Mouse (Mus musculus) cerebellum, adult 11-12 months (tissue): ENCODE measurements around the gene Gm10722.
"Not testable (repeated sequence)": the region's sequence is repeated elsewhere in the genome, so short reads cannot be mapped to it uniquely, and the experiment has no call there.

Experiments used
- DNase-seq: peaks from one replicate; pipeline ENCODE4 v3.0.0; 2022

Gene Gm10722

DNA sequence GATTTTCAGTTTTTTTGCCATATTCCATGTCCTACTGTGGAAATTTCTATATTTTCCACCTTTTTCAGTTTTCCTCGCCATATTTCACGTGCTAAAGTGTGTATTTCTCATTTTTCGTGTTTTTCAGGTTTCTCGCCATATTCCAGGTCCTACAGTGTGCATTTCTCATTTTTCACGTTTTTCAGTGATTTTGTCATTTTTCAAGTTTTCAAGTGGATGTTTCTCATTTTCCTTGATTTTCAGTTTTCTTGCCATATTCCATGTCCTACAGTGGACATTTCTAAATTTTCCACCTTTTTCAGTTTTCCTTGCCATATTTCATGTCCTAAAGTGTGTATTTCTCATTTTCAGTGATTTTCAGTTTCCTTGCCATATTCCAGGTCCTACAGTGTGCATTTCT is 25.4 kb downstream of the Gm10722 start:
- not testable (repeated sequence) for DNase-seq

DNA sequence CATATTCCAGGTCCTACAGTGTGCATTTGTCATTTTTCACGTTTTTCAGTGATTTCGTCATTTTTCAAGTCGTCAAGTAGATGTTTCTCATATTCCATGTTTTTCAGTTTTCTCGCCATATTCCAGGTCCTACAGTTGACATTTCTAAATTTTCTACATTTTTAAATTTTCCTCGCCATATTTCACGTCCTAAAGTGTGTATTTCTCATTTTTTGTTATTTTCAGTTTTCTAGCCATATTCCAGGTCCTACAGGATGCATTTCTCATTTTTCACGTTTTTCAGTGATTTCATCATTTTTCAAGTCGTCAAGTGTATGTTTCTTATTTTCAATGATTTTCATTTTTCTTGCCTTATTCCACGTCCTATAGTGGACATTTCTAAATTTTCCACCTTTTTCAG is 26.0 kb downstream of the Gm10722 start:
- DNase-seq, result not testable (repeated sequence)

- not testable (repeated sequence) for DNase-seq
These were observed 26.5 kb downstream of the Gm10722 start for GRCm38 (mm10) chr9:3027200-3027599.

GRCm38 (mm10) chr9:3029276-3030000 is 28.7 kb downstream of the Gm10722 start:
- DNase-seq, result not testable (repeated sequence)

GRCm38 (mm10) chr9:3030677-3031318 is 30.1 kb downstream of the Gm10722 start:
- not testable (repeated sequence) for DNase-seq

- DNase-seq, result not testable (repeated sequence)
These were observed 33.6 kb downstream of the Gm10722 start, which contains the start of gene Gm17535 for GRCm38 (mm10) chr9:3034299-3034698. Gm17535 (plus strand) TSS chr9:3034599.

DNA sequence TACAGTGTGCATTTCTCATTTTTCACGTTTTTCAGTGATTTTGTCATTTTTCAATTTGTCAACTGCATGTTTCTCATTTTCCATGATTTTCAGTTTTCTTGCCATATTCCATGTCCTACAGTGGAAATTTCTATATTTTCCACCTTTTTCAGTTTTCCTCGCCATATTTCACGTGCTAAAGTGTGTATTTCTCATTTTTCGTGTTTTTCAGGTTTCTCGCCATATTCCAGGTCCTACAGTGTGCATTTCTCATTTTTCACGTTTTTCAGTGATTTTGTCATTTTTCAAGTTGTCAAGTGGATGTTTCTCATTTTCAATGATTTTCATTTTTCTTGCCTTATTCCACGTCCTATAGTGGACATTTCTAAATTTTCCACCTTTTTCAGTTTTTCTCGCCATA is 35.9 kb downstream of the Gm10722 start, which contains the start of gene Gm10715:
Gene Gm10715 (plus strand): TSS at position 301 of the 400 bp plus-strand sequence.
- DNase-seq, result not testable (repeated sequence)

DNA sequence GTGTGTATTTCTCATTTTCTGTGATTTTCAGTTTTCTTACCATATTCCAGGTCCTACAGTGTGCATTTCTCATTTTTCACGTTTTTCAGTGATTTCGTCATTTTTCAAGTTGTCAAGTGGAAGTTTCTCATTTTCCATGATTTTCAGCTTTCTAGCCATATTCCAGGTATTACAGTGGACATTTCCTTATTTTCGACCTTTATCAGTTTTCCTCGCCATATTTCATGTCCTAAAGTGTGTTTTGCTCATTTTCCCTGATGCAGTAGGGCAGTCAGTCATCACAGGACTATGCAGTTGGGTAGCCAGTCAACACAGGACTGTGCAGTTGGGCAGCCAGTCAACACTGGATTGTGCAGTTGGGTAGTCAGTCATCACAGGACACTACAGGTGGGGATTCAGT is 37.4 kb downstream of the Gm10722 start:
- not testable (repeated sequence) for DNase-seq
